Mouse (Mus musculus): Measurements from ENCODE around the gene Hoxc10. TPM values are rescaled to one million over a fixed set of nuclear protein-coding genes. Genes with fewer than 3 reads are reported as not detected.

Hoxc10 gene
- polyA plus RNA-seq, 1 experiment from 2014 or later, result 2.6 TPM

DNA sequence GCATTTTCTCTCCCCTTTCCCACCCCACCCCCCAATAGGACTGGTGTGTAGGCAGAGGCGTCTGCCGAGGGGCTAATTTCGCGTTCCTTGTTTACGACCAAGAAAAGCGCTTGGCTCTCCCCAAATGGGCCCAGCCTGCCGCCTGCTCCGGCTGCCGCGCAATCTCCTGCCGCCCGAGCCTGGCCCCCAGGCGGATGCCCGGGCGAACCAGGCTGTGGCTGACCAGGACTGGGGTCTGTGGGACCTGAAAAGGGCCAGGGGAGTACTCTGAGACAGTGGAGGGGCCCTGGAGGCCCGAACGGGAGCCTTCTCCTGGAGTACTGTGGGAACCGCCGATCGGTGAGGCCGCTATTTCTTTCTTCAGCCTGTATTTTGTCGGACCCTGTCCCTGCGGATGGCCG is 33.9 kb downstream of the Hoxc10 start:
- Histone ChIP-seq H3K9ac (peak overlapping the region; percentile 60), H3K4me2 (replicated peaks) (peak overlapping the region; percentile 73), H3K36me3 (no peaks in the 10 kb centered on the region), H3K9me3 (no peaks in the 10 kb centered on the region), H3K4me1 (replicated peaks) (peaks cover 23% of the 10 kb centered on the region; the same call in 1 of the 2 replicates), H3K27me3 (replicated peaks) (peaks cover 91% of the 10 kb centered on the region), H3K4me3 (replicated peaks) (peak overlapping the region; percentile 44), H3K27ac (peak overlapping the region; percentile 85)
- 5% methylated on average over 24 of the region's 24 CpGs for WGBS
- no peak for ATAC-seq

GRCm38 (mm10) chr15:103001370-103001769 is 34.8 kb downstream of the Hoxc10 start:
- Histone ChIP-seq H3K27me3 (replicated peaks) (peaks cover 93% of the 10 kb centered on the region), H3K4me1 (replicated peaks) (peaks cover 23% of the 10 kb centered on the region; the same call in 1 of the 2 replicates), H3K4me2 (replicated peaks) (peak overlapping the region; percentile 73), H3K36me3 (no peaks in the 10 kb centered on the region), H3K4me3 (replicated peaks) (peak overlapping the region; percentile 44; the same call in 1 of the 2 replicates), H3K27ac (peak overlapping the region; percentile 85; the same call in 1 of the 2 replicates), H3K9me3 (no peaks in the 10 kb centered on the region), H3K9ac (peak overlapping the region; percentile 20; the same call in 1 of the 2 replicates)
- 50% methylated on average over 2 of the region's 2 CpGs for WGBS
- no peak for ATAC-seq

- H3K4me1 ChIP-seq (replicated peaks), result peaks cover 23% of the 10 kb centered on the region; the same call in 1 of the 2 replicates
- peaks cover 92% of the 10 kb centered on the region for H3K27me3 ChIP-seq (replicated peaks)
- WGBS, result 35% methylated on average over 4 of the region's 4 CpGs
- no peak for ATAC-seq
- no peak overlapping the region for H3K4me3 ChIP-seq (replicated peaks)
- peak overlapping the region; percentile 5; the same call in 1 of the 2 replicates for H3K9ac ChIP-seq
- H3K27ac ChIP-seq, result peak overlapping the region; percentile 33; the same call in 1 of the 2 replicates
- no peaks in the 10 kb centered on the region for H3K36me3 ChIP-seq
- no peaks in the 10 kb centered on the region for H3K9me3 ChIP-seq
- peak overlapping the region; percentile 73 for H3K4me2 ChIP-seq (replicated peaks)
Observed at GRCm38 (mm10) chr15:103002156-103002555, 35.6 kb downstream of the Hoxc10 start.

- Histone ChIP-seq H3K27me3 (replicated peaks) (peaks cover 90% of the 10 kb centered on the region), H3K4me1 (replicated peaks) (peaks cover 21% of the 10 kb centered on the region; the same call in 1 of the 2 replicates), H3K36me3 (no peaks in the 10 kb centered on the region), H3K4me3 (replicated peaks) (no peak overlapping the region), H3K4me2 (replicated peaks) (peak overlapping the region; percentile 73; the same call in 1 of the 2 replicates), H3K9me3 (no peaks in the 10 kb centered on the region), H3K9ac (no peak overlapping the region), H3K27ac (peak overlapping the region; percentile 33; the same call in 1 of the 2 replicates)
- ATAC-seq, result no peak
- 25% methylated on average over 13 of the region's 13 CpGs for WGBS
Observed at GRCm38 (mm10) chr15:103002821-103003448, 36.3 kb downstream of the Hoxc10 start.

- Histone ChIP-seq H3K27ac (peak overlapping the region; percentile 72), H3K9me3 (no peaks in the 10 kb centered on the region), H3K27me3 (replicated peaks) (peaks cover 90% of the 10 kb centered on the region), H3K4me1 (replicated peaks) (peaks cover 20% of the 10 kb centered on the region; the same call in 1 of the 2 replicates), H3K36me3 (no peaks in the 10 kb centered on the region), H3K4me3 (replicated peaks) (no peak overlapping the region), H3K9ac (peak overlapping the region; percentile 24; the same call in 1 of the 2 replicates), H3K4me2 (replicated peaks) (peak overlapping the region; percentile 40)
- ATAC-seq, result no peak
- WGBS, result 3% methylated on average over 17 of the region's 17 CpGs
Observed at GRCm38 (mm10) chr15:103005308-103005707, 38.7 kb downstream of the Hoxc10 start.

GRCm38 (mm10) chr15:103005797-103006196 is 39.2 kb downstream of the Hoxc10 start:
- Histone ChIP-seq H3K4me2 (replicated peaks) (peak overlapping the region; percentile 40), H3K9ac (no peak overlapping the region), H3K27me3 (replicated peaks) (peaks cover 90% of the 10 kb centered on the region), H3K36me3 (no peaks in the 10 kb centered on the region), H3K4me1 (replicated peaks) (peaks cover 18% of the 10 kb centered on the region; the same call in 1 of the 2 replicates), H3K9me3 (no peaks in the 10 kb centered on the region), H3K27ac (peak overlapping the region; percentile 72), H3K4me3 (replicated peaks) (no peak overlapping the region)
- 16% methylated on average over 5 of the region's 5 CpGs for WGBS
- ATAC-seq, result no peak

DNA sequence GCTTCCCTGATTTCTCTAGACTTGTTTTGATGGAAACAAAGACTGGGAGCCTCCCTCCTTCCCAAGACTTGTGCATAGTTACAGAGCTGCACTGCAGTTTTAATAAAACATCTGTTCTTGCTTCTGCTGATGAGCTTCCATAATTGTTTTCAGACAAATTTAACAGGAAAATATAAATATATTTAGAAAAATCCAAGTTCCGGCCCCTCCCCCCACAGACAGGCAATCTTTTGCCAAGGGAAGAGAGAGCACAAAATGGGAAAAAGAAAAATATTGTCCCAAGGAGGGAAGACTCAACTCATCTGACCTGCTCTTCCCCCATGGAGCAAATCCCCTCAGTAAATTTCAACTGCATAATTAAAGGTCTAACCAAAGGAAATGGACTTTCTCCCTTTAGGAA is 39.7 kb downstream of the Hoxc10 start:
- ATAC-seq, result no peak
- H3K4me2 ChIP-seq (replicated peaks), result peak overlapping the region; percentile 40
- peak overlapping the region; percentile 72 for H3K27ac ChIP-seq
- H3K9ac ChIP-seq, result no peak overlapping the region
- H3K36me3 ChIP-seq, result no peaks in the 10 kb centered on the region
- no peaks in the 10 kb centered on the region for H3K9me3 ChIP-seq
- WGBS, result 14% methylated on average over 1 of the region's 1 CpGs
- peaks cover 19% of the 10 kb centered on the region for H3K4me1 ChIP-seq (replicated peaks)
- H3K4me3 ChIP-seq (replicated peaks), result no peak overlapping the region
- H3K27me3 ChIP-seq (replicated peaks), result peaks cover 90% of the 10 kb centered on the region

DNA sequence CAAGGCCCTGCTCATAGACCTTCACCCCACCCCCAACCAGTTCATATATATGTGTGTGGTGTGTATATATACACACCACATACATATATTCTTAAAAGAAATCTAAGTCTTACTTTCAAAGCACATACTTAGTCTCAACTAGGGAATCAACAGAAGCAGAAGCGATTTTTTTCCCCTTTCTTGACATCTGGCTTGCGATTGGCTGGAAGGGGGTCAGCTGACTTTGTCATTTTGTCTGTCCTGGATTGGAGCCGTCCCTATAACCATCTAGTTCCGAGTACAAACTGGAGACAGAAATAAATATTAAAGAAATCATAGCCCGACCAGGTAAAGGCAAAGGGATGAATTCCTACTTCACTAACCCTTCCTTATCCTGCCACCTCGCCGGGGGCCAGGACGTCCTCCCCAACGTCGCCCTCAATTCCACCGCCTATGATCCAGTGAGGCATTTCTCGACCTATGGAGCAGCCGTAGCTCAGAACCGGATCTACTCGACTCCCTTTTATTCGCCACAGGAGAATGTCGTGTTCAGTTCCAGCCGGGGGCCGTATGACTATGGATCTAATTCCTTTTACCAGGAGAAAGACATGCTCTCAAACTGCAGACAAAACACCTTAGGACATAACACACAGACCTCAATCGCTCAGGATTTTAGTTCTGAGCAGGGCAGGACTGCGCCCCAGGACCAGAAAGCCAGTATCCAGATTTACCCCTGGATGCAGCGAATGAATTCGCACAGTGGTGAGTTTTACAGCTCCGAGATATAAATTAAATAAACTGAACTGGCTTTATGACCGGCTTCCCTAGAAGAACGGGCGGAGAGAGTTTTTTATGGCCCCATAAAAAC is 42.9 kb downstream of the Hoxc10 start:
- Histone ChIP-seq H3K36me3 (no peaks in the 10 kb centered on the region), H3K4me2 (replicated peaks) (peak overlapping the region; percentile 61), H3K4me3 (replicated peaks) (peak overlapping the region; percentile 37), H3K9me3 (no peaks in the 10 kb centered on the region), H3K27ac (peak overlapping the region; percentile 82), H3K9ac (peak overlapping the region; percentile 52), H3K4me1 (replicated peaks) (peaks cover 28% of the 10 kb centered on the region), H3K27me3 (replicated peaks) (peaks cover 88% of the 10 kb centered on the region)
- ATAC-seq, result no peak
- WGBS, result 1% methylated on average over 27 of the region's 27 CpGs

DNA sequence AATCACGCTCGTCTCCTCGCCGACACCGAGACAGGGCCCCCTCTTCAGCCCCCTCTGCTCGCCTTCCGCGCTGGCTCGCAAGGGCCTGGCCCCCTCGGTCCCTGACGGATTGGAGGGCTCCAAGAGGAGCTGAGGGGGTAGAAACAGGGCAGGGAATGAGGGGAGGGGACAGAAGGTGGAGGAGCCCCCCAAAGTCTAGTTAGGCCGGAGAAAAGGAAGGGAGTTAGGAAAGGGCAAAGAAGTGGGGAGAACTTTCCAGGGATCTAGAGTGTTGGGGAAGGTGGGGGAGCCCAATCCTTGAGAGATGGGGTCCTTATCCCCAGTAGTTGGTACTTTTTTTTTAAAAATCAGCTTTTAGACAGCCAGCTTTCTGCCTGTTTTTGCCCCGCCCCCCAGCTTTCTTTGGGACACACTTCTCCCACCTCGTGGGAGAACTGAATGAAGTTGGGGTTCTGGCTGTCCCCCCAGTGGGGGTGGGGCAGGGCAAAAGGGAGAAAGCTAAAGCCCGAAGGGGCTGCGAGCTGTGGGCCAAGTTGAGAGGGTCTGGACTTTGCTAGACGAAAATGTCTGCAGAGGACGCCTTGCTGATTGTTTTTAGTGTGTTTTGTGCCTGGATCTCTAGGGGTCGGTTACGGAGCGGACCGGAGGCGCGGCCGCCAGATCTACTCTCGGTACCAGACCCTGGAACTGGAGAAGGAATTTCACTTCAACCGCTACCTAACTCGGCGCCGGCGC is 43.7 kb downstream of the Hoxc10 start:
- ATAC-seq, result no peak
- Histone ChIP-seq H3K4me3 (replicated peaks) (peak overlapping the region; percentile 37), H3K9ac (peak overlapping the region; percentile 52), H3K4me1 (replicated peaks) (peaks cover 28% of the 10 kb centered on the region), H3K9me3 (no peaks in the 10 kb centered on the region), H3K36me3 (no peaks in the 10 kb centered on the region), H3K4me2 (replicated peaks) (peak overlapping the region; percentile 61), H3K27me3 (replicated peaks) (peaks cover 87% of the 10 kb centered on the region), H3K27ac (peak overlapping the region; percentile 82)
- 4% methylated on average over 31 of the region's 31 CpGs for WGBS

DNA sequence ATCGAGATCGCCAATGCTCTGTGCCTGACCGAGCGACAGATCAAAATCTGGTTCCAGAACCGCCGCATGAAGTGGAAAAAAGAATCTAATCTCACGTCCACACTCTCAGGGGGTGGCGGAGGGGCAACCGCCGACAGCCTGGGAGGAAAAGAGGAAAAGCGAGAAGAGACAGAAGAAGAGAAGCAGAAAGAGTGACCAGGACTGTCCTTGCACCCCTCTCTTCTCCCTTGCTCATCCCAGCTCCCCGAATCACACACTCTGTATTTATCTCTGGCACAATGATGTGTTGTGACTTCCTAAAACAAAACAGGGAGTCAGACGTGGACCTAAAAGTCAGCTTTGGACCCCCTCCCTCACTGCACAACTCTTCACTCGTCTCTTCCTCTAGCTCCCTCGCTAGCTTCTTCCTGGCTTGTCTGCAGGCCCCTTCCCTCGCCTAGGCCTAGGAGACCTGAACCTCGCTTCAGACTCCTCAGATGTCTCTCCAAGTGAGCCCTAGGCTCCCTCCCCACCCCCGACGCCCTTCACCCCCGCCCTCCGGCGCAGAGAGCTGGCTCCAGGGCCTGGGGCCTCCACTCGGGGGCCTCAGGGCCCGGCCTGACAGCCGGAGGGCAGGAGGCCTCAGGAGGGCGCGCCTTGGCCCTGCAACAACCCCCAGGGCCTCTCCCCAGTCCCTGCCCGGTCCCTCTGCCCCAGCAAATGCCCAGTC is 44.4 kb downstream of the Hoxc10 start:
- no peaks in the 10 kb centered on the region for H3K36me3 ChIP-seq
- peak overlapping the region; percentile 37 for H3K4me3 ChIP-seq (replicated peaks)
- H3K9me3 ChIP-seq, result no peaks in the 10 kb centered on the region
- peak overlapping the region; percentile 52 for H3K9ac ChIP-seq
- no peak for ATAC-seq
- peak overlapping the region; percentile 82 for H3K27ac ChIP-seq
- 9% methylated on average over 28 of the region's 28 CpGs for WGBS
- peaks cover 87% of the 10 kb centered on the region for H3K27me3 ChIP-seq (replicated peaks)
- peak overlapping the region; percentile 61 for H3K4me2 ChIP-seq (replicated peaks)
- H3K4me1 ChIP-seq (replicated peaks), result peaks cover 28% of the 10 kb centered on the region

DNA sequence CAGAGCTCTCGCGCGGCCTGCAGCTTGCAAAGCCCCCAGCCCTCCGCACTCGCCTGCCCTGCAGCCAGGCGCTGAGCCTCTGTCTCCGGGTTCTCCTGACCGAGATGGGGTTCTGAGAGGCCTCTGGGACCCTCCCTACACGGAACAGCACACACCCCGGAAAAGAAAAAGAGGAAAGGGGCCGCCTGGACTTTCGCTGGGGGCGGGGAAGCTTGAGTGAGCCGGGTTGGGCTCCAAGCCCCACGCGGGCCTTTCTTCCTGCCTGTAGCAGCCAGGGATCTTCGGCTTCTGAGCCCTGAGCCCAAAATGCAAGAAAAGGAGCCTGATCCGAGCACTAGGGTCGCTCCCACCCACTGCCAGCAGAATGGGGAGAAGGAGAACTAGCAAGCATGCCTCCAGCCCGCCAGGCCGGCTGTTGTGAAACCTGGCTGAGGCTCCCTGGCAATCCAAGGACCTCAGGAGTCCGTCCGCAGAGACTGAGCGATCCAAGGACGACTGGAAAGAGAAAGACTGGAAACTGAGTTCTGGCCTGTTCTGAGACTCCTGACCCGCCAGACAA is 45.4 kb downstream of the Hoxc10 start:
- peak overlapping the region; percentile 51 for H3K27ac ChIP-seq
- H3K4me3 ChIP-seq (replicated peaks), result peak overlapping the region; percentile 28
- no peaks in the 10 kb centered on the region for H3K36me3 ChIP-seq
- no peaks in the 10 kb centered on the region for H3K9me3 ChIP-seq
- peak overlapping the region; percentile 48 for H3K9ac ChIP-seq
- peaks cover 88% of the 10 kb centered on the region for H3K27me3 ChIP-seq (replicated peaks)
- H3K4me1 ChIP-seq (replicated peaks), result peaks cover 29% of the 10 kb centered on the region
- peak overlapping the region; percentile 51 for H3K4me2 ChIP-seq (replicated peaks)
- 16% methylated on average over 26 of the region's 26 CpGs for WGBS
- no peak for ATAC-seq

Measured in intestine, embryonic 15.5 days (tissue).